Mouse (Mus musculus): ENCODE results near the gene Lmnb2. TPM values are rescaled to one million over a fixed set of nuclear protein-coding genes. Genes with fewer than 3 reads are reported as not detected.
A peak's percentile ranks its signal among the peaks of the same experiment; 100 is the strongest.

The Lmnb2 gene
- polyA plus RNA-seq, 1 experiment from 2014 or later, result 12.1 TPM

DNA sequence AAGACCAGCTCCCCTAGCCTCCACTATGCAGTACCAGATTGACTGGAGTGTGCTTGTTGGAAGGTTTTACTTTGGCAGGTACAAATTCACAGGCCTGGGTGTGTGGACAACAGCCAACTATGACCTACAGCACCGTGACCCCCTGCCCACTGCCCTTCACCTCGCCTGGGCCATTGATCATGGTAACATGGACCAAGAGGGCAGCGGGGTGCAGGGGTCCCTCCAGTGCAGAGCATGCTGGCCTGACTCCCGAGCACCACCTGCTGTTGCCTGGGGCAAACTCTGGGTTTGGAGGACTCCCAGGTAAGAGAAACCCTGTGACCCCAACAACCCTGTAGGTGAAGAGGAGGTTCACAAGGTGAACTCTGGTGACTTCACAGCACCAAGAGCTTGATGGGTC, 39.7 kb upstream of the Lmnb2 start:
- WGBS, result 73% methylated on average over 4 of the region's 4 CpGs
- no peak for ATAC-seq

DNA sequence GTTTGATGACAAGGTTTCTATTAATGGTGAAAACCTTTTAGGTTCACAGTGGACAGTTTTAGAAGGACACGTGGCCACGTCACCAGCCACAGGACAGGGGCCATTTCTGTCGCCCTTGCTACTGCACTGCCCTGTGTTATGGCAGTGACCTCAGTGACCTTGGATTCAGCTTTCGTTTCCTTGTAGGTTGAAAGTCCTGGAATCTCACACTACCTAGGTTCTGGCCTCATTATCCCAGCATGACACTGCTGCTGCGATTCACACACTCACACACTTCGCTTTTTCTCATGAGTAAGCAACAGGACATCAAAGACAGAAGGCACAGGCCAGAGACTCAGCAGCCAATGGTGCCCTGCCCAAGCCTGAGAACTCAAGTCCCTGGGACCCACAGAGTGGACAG, 38.9 kb upstream of the Lmnb2 start:
- H3K36me3 ChIP-seq (ENCODE audit: control insufficient read depth, insufficient read depth, low read length), result no peaks in the 10 kb centered on the region
- 84% methylated on average over 6 of the region's 6 CpGs for WGBS
- DNase-seq (ENCODE audit: low spot score) (no peak), ATAC-seq (no peak)
- H3K4me2 ChIP-seq (ENCODE audit: low read length), result no peak overlapping the region
- no peaks in the 10 kb centered on the region for H3K4me1 ChIP-seq (ENCODE audit: control insufficient read depth, insufficient read depth, low read length)
- no peak overlapping the region for H3K4me3 ChIP-seq (ENCODE audit: low read depth, low read length)
- H3K27me3 ChIP-seq (replicated peaks; ENCODE audit: control insufficient read depth, insufficient read depth, low read length), result no peaks in the 10 kb centered on the region
- no peak overlapping the region for H3K27ac ChIP-seq (ENCODE audit: low read depth, low read length)
- no peak overlapping the region for H3K9ac ChIP-seq (ENCODE audit: low read length)
- H3K9me3 ChIP-seq (replicated peaks; ENCODE audit: control insufficient read depth, low read length), result no peaks in the 10 kb centered on the region

More for the DNA sequence above, 39.7 kb upstream of the Lmnb2 start:
- Histone ChIP-seq H3K9me3 (replicated peaks; ENCODE audit: control insufficient read depth, low read length) (no peaks in the 10 kb centered on the region), H3K36me3 (ENCODE audit: control insufficient read depth, insufficient read depth, low read length) (no peaks in the 10 kb centered on the region), H3K27me3 (replicated peaks; ENCODE audit: control insufficient read depth, insufficient read depth, low read length) (no peaks in the 10 kb centered on the region), H3K4me1 (ENCODE audit: control insufficient read depth, insufficient read depth, low read length) (no peaks in the 10 kb centered on the region), H3K27ac (ENCODE audit: low read depth, low read length) (no peak overlapping the region), H3K9ac (ENCODE audit: low read length) (no peak overlapping the region), H3K4me2 (ENCODE audit: low read length) (no peak overlapping the region), H3K4me3 (ENCODE audit: low read depth, low read length) (no peak overlapping the region)
- no peak for DNase-seq (ENCODE audit: low spot score)

DNA sequence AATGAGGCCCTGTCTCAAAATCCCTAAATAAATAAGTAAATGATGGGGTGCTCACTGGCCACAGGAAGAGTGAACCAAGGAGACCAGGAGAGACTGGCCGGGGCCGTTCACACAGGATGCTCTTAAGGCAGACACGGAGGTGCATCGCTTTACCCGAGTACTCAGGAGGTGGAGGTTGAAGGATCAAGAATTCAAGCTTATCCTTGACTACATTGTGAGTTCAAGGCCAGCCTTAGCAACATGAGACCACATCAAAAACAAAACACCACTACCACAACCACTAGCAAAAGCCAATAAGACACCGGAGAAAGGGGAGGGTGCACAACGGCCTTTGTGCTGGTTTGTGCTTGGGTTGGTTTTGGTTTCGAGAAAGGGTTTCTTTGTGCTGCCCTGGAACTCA, 38.3 kb upstream of the Lmnb2 start:
- no peaks in the 10 kb centered on the region for H3K9me3 ChIP-seq (replicated peaks; ENCODE audit: control insufficient read depth, low read length)
- no peaks in the 10 kb centered on the region for H3K27me3 ChIP-seq (replicated peaks; ENCODE audit: control insufficient read depth, insufficient read depth, low read length)
- no peak overlapping the region for H3K4me2 ChIP-seq (ENCODE audit: low read length)
- H3K27ac ChIP-seq (ENCODE audit: low read depth, low read length), result no peak overlapping the region
- DNase-seq (ENCODE audit: low spot score), result no peak
- WGBS, result 95% methylated on average over 8 of the region's 8 CpGs
- no peak for ATAC-seq
- no peaks in the 10 kb centered on the region for H3K4me1 ChIP-seq (ENCODE audit: control insufficient read depth, insufficient read depth, low read length)
- no peaks in the 10 kb centered on the region for H3K36me3 ChIP-seq (ENCODE audit: control insufficient read depth, insufficient read depth, low read length)
- H3K4me3 ChIP-seq (ENCODE audit: low read depth, low read length), result no peak overlapping the region
- H3K9ac ChIP-seq (ENCODE audit: low read length), result no peak overlapping the region

DNA sequence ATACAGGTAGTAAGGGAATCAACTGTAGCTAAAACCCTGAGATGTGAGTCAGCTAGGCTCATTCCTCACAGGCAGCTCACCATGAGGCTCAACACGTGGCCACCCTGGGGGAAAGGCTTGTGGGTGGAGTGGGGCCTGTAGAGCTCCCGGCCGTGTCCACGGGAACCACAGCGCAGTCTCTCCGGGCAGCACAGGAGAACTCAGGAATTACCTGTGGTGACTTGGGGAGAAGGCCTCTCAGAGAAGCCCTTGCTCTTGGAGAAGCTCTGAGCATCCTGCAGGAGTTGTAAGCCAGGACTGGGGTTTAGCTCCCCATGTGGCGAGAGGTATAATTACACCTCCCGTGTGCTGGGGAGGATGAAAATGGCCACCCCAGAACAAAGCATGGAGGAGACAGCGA, 37.5 kb upstream of the Lmnb2 start:
- no peak overlapping the region for H3K27ac ChIP-seq (ENCODE audit: low read depth, low read length)
- WGBS, result 22% methylated on average over 9 of the region's 9 CpGs

DNA sequence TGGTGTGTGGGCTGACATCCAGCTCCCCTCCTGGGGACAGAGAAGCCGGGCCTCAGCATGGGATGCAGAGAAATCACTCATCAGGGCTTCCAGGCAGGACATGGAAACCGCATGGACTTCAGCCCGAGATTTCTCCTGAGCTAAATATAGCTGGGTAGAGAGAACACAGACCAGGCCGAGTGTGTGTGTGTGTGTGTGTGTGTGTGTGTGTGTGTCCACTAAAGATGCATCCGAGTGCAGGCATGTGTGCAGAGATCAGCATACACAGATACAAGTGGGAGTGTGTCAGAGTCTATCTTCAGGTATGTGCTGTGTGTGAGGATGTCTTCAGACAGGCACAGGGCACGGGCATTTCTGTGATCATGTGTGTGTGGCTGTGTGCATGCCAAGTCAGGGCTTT, 36.8 kb upstream of the Lmnb2 start:
- 75% methylated on average over 6 of the region's 6 CpGs for WGBS
- no peak overlapping the region for H3K9ac ChIP-seq (ENCODE audit: low read length)
- H3K4me3 ChIP-seq (ENCODE audit: low read depth, low read length), result no peak overlapping the region
- no peaks in the 10 kb centered on the region for H3K4me1 ChIP-seq (ENCODE audit: control insufficient read depth, insufficient read depth, low read length)
- H3K27ac ChIP-seq (ENCODE audit: low read depth, low read length), result no peak overlapping the region
- no peaks in the 10 kb centered on the region for H3K36me3 ChIP-seq (ENCODE audit: control insufficient read depth, insufficient read depth, low read length)
- H3K9me3 ChIP-seq (replicated peaks; ENCODE audit: control insufficient read depth, low read length), result no peaks in the 10 kb centered on the region
- no peaks in the 10 kb centered on the region for H3K27me3 ChIP-seq (replicated peaks; ENCODE audit: control insufficient read depth, insufficient read depth, low read length)
- H3K4me2 ChIP-seq (ENCODE audit: low read length), result no peak overlapping the region
- DNase-seq (ENCODE audit: low spot score) (no peak), ATAC-seq (no peak)

More for the DNA sequence above, 37.5 kb upstream of the Lmnb2 start:
- no peak overlapping the region for H3K9ac ChIP-seq (ENCODE audit: low read length)
- ATAC-seq (peak; percentile 62; the same call in 1 of the 2 replicates), DNase-seq (ENCODE audit: low spot score) (peak; percentile 81)
- H3K36me3 ChIP-seq (ENCODE audit: control insufficient read depth, insufficient read depth, low read length), result no peaks in the 10 kb centered on the region
- H3K27me3 ChIP-seq (replicated peaks; ENCODE audit: control insufficient read depth, insufficient read depth, low read length), result no peaks in the 10 kb centered on the region
- H3K4me2 ChIP-seq (ENCODE audit: low read length), result no peak overlapping the region
- no peaks in the 10 kb centered on the region for H3K9me3 ChIP-seq (replicated peaks; ENCODE audit: control insufficient read depth, low read length)
- H3K4me1 ChIP-seq (ENCODE audit: control insufficient read depth, insufficient read depth, low read length), result no peaks in the 10 kb centered on the region
- no peak overlapping the region for H3K4me3 ChIP-seq (ENCODE audit: low read depth, low read length)

DNA sequence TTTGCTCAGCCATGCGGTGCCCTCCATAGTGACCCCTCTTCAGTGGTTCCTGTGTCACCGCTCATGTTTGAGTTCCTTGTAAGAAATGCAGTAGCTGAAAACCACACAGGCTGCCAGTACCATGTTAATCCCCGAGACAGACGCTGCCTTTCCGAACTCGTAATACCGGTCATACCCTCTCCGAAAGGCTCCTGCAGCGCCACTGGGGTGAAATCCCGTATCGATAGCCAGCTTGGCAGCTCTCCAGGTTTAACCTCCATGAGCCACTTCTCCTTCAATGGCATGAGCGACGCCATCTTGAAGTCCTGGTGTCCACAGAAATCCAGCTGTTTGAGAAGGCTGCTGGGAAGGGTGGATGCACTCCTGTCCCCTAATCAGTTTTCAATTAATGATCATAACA, 36.4 kb upstream of the Lmnb2 start:
- H3K36me3 ChIP-seq (ENCODE audit: control insufficient read depth, insufficient read depth, low read length), result no peaks in the 10 kb centered on the region
- H3K27me3 ChIP-seq (replicated peaks; ENCODE audit: control insufficient read depth, insufficient read depth, low read length), result no peaks in the 10 kb centered on the region
- no peak overlapping the region for H3K27ac ChIP-seq (ENCODE audit: low read depth, low read length)
- H3K9me3 ChIP-seq (replicated peaks; ENCODE audit: control insufficient read depth, low read length), result no peaks in the 10 kb centered on the region
- 75% methylated on average over 13 of the region's 13 CpGs for WGBS
- no peaks in the 10 kb centered on the region for H3K4me1 ChIP-seq (ENCODE audit: control insufficient read depth, insufficient read depth, low read length)
- H3K4me3 ChIP-seq (ENCODE audit: low read depth, low read length), result no peak overlapping the region
- ATAC-seq (no peak), DNase-seq (ENCODE audit: low spot score) (no peak)
- no peak overlapping the region for H3K4me2 ChIP-seq (ENCODE audit: low read length)
- H3K9ac ChIP-seq (ENCODE audit: low read length), result no peak overlapping the region

DNA sequence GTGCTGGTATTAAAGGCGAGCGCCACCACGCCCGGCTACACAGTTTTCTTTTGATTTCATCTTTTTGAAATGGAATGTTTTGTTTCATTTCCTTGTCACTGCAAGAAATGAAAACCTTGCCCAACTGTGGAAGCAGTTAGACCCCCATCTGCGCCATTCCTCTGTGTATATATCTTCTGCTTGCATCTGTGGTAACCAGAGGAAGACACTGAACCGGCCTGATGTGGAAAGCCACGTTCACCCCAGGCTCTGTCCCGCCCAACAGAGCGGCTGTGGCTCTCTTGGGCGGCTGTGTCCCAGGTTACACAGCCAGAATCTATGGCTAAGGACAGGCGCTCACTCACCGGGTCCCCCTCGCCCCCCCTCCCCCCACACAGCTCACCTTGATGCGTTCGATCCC, 34.4 kb upstream of the Lmnb2 start:
- ATAC-seq (no peak), DNase-seq (ENCODE audit: low spot score) (no peak)
- H3K27ac ChIP-seq (ENCODE audit: low read depth, low read length), result no peak overlapping the region
- no peak overlapping the region for H3K4me2 ChIP-seq (ENCODE audit: low read length)
- no peaks in the 10 kb centered on the region for H3K36me3 ChIP-seq (ENCODE audit: control insufficient read depth, insufficient read depth, low read length)
- no peaks in the 10 kb centered on the region for H3K4me1 ChIP-seq (ENCODE audit: control insufficient read depth, insufficient read depth, low read length)
- H3K9me3 ChIP-seq (replicated peaks; ENCODE audit: control insufficient read depth, low read length), result no peaks in the 10 kb centered on the region
- no peak overlapping the region for H3K9ac ChIP-seq (ENCODE audit: low read length)
- no peaks in the 10 kb centered on the region for H3K27me3 ChIP-seq (replicated peaks; ENCODE audit: control insufficient read depth, insufficient read depth, low read length)
- 70% methylated on average over 15 of the region's 15 CpGs for WGBS
- H3K4me3 ChIP-seq (ENCODE audit: low read depth, low read length), result no peak overlapping the region

DNA sequence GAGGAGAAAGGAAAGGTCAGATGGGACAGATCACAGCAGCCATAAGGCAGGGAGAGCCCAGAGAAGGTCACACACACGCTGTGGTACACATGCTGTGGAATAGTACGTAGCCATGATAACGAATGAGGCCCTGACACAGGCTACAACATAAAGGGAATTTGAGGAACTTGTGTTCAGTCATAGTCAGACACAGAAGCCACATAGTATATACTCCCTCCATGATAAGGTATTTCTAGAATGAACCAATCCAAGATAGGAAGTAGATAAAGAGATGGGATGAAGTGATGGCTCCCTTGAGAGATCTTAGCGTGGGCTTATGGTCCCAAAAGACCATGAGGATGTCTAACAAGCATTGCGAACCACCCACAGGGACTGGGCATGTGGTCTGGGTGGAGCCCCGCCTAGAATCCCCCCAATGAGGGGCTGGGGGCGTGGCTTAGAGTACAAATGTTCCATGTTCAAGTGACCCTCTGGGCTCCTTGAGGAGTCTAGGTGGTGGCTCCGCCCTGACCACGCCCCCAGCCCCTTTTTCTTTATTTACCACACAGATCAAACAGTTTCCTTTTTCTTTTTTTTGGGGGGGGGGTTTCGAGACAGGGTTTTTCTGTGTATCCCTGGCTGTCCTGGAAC, 33.8 kb upstream of the Lmnb2 start:
- no peak overlapping the region for H3K27ac ChIP-seq (ENCODE audit: low read depth, low read length)
- 78% methylated on average over 10 of the region's 10 CpGs for WGBS
- DNase-seq (ENCODE audit: low spot score), result no peak
- H3K9me3 ChIP-seq (replicated peaks; ENCODE audit: control insufficient read depth, low read length), result no peaks in the 10 kb centered on the region
- H3K4me1 ChIP-seq (ENCODE audit: control insufficient read depth, insufficient read depth, low read length), result no peaks in the 10 kb centered on the region
- H3K9ac ChIP-seq (ENCODE audit: low read length), result no peak overlapping the region
- H3K27me3 ChIP-seq (replicated peaks; ENCODE audit: control insufficient read depth, insufficient read depth, low read length), result no peaks in the 10 kb centered on the region
- no peak for ATAC-seq
- no peaks in the 10 kb centered on the region for H3K36me3 ChIP-seq (ENCODE audit: control insufficient read depth, insufficient read depth, low read length)
- no peak overlapping the region for H3K4me2 ChIP-seq (ENCODE audit: low read length)
- no peak overlapping the region for H3K4me3 ChIP-seq (ENCODE audit: low read depth, low read length)

DNA sequence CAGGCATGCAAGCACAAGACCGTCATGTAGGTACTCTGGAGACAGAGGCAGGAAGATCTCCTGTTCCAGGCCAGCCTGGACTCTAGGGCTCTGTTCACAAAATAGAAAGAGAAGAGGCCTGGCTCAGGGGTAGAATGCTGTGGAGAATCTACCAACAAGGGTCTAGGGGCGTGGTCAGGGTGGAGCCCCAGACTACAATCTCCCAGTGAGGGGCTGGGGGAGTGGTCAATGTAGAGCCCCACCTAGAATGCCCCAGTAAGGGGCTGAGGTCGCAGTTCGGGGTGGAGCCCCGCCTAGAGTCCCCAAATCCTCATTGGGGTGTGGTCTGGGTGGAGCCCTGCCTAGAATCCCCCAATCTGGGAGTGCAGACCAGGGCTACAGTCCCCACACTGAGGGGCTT, 32.3 kb upstream of the Lmnb2 start:
- 31% methylated on average over 5 of the region's 5 CpGs for WGBS
- H3K4me3 ChIP-seq (ENCODE audit: low read depth, low read length), result no peak overlapping the region
- no peaks in the 10 kb centered on the region for H3K4me1 ChIP-seq (ENCODE audit: control insufficient read depth, insufficient read depth, low read length)
- no peaks in the 10 kb centered on the region for H3K27me3 ChIP-seq (replicated peaks; ENCODE audit: control insufficient read depth, insufficient read depth, low read length)
- no peak for DNase-seq (ENCODE audit: low spot score)
- H3K4me2 ChIP-seq (ENCODE audit: low read length), result no peak overlapping the region
- H3K27ac ChIP-seq (ENCODE audit: low read depth, low read length), result no peak overlapping the region
- no peaks in the 10 kb centered on the region for H3K36me3 ChIP-seq (ENCODE audit: control insufficient read depth, insufficient read depth, low read length)
- no peak for ATAC-seq
- no peaks in the 10 kb centered on the region for H3K9me3 ChIP-seq (replicated peaks; ENCODE audit: control insufficient read depth, low read length)
- no peak overlapping the region for H3K9ac ChIP-seq (ENCODE audit: low read length)
